Mouse (Mus musculus): Measurements from ENCODE around the gene Mecr. TPM values are rescaled to one million over a fixed set of nuclear protein-coding genes. Genes with fewer than 3 reads are reported as not detected.

Gene Mecr
- polyA plus RNA-seq, 1 experiment: 22.7 TPM

DNA sequence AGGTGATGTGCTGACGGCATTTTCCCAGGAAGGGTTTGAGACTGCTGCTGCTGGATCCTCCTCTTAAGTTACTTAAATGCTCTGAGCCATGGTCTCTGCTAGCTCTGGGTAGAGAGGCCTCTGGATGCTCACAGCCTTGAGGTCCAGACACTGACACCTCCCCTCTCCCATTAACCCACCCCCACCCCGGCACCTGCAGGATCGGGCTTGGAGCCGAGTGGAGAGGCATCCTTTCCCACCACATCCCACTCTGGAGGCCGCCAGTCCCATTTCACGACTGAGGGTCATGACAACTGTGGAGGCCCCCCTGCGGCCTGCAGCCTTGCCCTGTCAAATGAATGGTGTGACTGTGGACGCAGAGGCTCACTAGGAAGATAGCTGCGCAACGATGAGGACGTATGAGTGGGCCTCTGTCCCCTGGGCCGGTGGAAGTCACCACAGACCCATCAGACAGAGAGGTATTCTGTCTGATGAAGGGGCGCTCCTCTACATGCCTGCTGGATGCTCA lies 72.6 kb downstream of the Mecr start:
- TF ChIP-seq POLR2A (IDR thresholded peaks at IDR 0.05; ENCODE audit: borderline replicate concordance, extremely low read depth, low read depth, low read length) (no peak), CTCF (IDR thresholded peaks at IDR 0.05; ENCODE audit: insufficient read depth, low read length) (no peak)
- WGBS: 49% methylated on average over 13 of the region's 13 CpGs

DNA sequence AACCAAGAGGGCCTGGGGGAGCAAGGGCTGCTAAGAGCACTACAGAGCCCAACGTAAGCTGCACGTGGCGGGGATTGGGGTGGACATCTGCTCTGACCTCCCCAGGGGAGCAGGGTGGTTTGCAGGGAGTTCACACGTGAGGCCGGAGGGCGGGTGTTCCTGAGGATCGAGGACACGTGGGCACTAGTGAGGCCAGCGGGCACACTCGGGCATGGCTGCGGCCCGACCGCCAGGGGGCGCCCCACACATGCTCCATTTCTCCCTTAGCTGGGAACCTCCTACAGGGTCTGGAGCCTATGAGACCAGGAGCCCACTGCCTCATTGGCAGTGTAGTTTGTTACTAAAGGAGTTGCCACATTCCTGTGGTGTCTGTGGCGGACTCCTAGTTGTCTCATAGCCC lies 73.2 kb downstream of the Mecr start:
- DNase-seq: peak; percentile 82
- WGBS: 9% methylated on average over 15 of the region's 15 CpGs
- H3K4me1 ChIP-seq (ENCODE audit: control insufficient read depth, insufficient read depth, low read length): peaks cover 8% of the 10 kb centered on the region
- TF ChIP-seq POLR2A (IDR thresholded peaks at IDR 0.05; ENCODE audit: borderline replicate concordance, extremely low read depth, low read depth, low read length) (no peak), CTCF (IDR thresholded peaks at IDR 0.05; ENCODE audit: insufficient read depth, low read length) (peak; percentile 62)
- H3K4me3 ChIP-seq (replicated peaks; ENCODE audit: extremely low read depth, low read depth, low read length): no peak overlapping the region

More for the DNA sequence above, 72.6 kb downstream of the Mecr start:
- Histone ChIP-seq H3K4me3 (replicated peaks; ENCODE audit: extremely low read depth, low read depth, low read length) (no peak overlapping the region), H3K4me1 (ENCODE audit: control insufficient read depth, insufficient read depth, low read length) (peaks cover 8% of the 10 kb centered on the region)
- DNase-seq: no peak

- Histone ChIP-seq H3K4me3 (replicated peaks; ENCODE audit: extremely low read depth, low read depth, low read length) (no peak overlapping the region), H3K4me1 (ENCODE audit: control insufficient read depth, insufficient read depth, low read length) (peaks cover 8% of the 10 kb centered on the region)
- WGBS: 63% methylated on average over 10 of the region's 10 CpGs
- no peak for DNase-seq
- TF ChIP-seq CTCF (IDR thresholded peaks at IDR 0.05; ENCODE audit: insufficient read depth, low read length) (no peak), POLR2A (IDR thresholded peaks at IDR 0.05; ENCODE audit: borderline replicate concordance, extremely low read depth, low read depth, low read length) (no peak)
Measured at GRCm38 (mm10) chr4:131917010-131917555, 73.8 kb downstream of the Mecr start.

Other genes with a start within 250 kb of the Mecr start
- 32.4 and 44.6 TPM in 2 replicates for gene Ptpru, start 5.2 kb upstream of the Mecr start, polyA plus RNA-seq (2012; rRNA removed)
- gene Srsf4, start 30.1 kb downstream of the Mecr start, polyA plus RNA-seq (2012; rRNA removed): 38.0 and 49.9 TPM in 2 replicates
- gene Tmem200b, start 78.3 kb downstream of the Mecr start, polyA plus RNA-seq (2012; rRNA removed): 24.8 and 45.1 TPM in 2 replicates
- 0.07 and 0.25 TPM in 2 replicates for gene Gm10300, start 231.2 kb downstream of the Mecr start, polyA plus RNA-seq (2012; rRNA removed)
- gene Epb41, start 231.9 kb downstream of the Mecr start, polyA plus RNA-seq (2012; rRNA removed): 38.3 and 45.3 TPM in 2 replicates

Data from lung, adult 2 months (tissue).